Mouse (Mus musculus) activated CD4-positive, CD25-positive, alpha-beta regulatory T cell, adult 4 months (primary cell): ENCODE results near the gene E130218I03Rik. TPM values are rescaled to one million over a fixed set of nuclear protein-coding genes. Genes with fewer than 3 reads are reported as not detected.
A peak's percentile ranks its signal among the peaks of the same experiment; 100 is the strongest.

Experiments
- ATAC-seq: one replicate; pipeline ENCODE4 v1.8.0; 2017
- polyA plus RNA-seq, 2 experiments: library from polyadenylated mRNA; unstranded; fragments of 100-300 nt; shearing (Covaris generic); gene quantifications; one replicate each; pipeline ENCODE4 v1.2.1; 2017

Gene E130218I03Rik
- polyA plus RNA-seq, 2 experiments from 2014 or later = 0.37 to 6.4 TPM

GRCm38 (mm10) chr4:134287168-134287564 lies 43.7 kb downstream of the E130218I03Rik start:
- peak; percentile 74 for ATAC-seq

GRCm38 (mm10) chr4:134287575-134288025 lies 44.1 kb downstream of the E130218I03Rik start, which contains the start of gene Pdik1l:
Pdik1l (minus strand) TSS chr4:134287895.
- ATAC-seq = peak; percentile 76

- no peak for ATAC-seq
These were observed 45.2 kb downstream of the E130218I03Rik start for GRCm38 (mm10) chr4:134288397-134289256.

- ATAC-seq = no peak
These were observed 48.6 kb downstream of the E130218I03Rik start for GRCm38 (mm10) chr4:134292067-134292466.

GRCm38 (mm10) chr4:134293061-134293691 lies 49.7 kb downstream of the E130218I03Rik start:
- ATAC-seq = no peak

GRCm38 (mm10) chr4:134293692-134294163 lies 50.3 kb downstream of the E130218I03Rik start:
- no peak for ATAC-seq

Other genes with a start within 250 kb of the E130218I03Rik start
- 10 to 100 TPM; 16.7 to 20.0 TPM for gene Dhdds, start 242.7 kb upstream of the E130218I03Rik start, polyA plus RNA-seq
- gene Lin28a, start 224.8 kb upstream of the E130218I03Rik start, polyA plus RNA-seq = not detected
- gene Zfp683, start 189.8 kb upstream of the E130218I03Rik start, polyA plus RNA-seq = under 1 TPM; 0.33 to 0.37 TPM
- gene Crybg2, start 182.8 kb upstream of the E130218I03Rik start, polyA plus RNA-seq = 10 to 100 TPM; 15.7 to 20.2 TPM
- gene Cd52, start 148.6 kb upstream of the E130218I03Rik start, polyA plus RNA-seq = 1,000 to 10,000 TPM; 3,607 to 4,442 TPM
- 10 to 100 TPM; 33.7 to 34.2 TPM for gene Ubxn11, start 141.1 kb upstream of the E130218I03Rik start, polyA plus RNA-seq
- 1,000 to 10,000 TPM; 1,097 to 1,279 TPM for gene Sh3bgrl3, start 114.9 kb upstream of the E130218I03Rik start, polyA plus RNA-seq
- 100 to 1,000 TPM in 1 of 2 experiments, 10 to 100 TPM in 1; 63.2 to 139 TPM for gene Cep85, start 56.5 kb upstream of the E130218I03Rik start, polyA plus RNA-seq
- under 1 TPM in 1 of 2 experiments, not detected in 1; 0.15 TPM for gene Gm7534, start 40.7 kb upstream of the E130218I03Rik start, polyA plus RNA-seq
- not detected for gene Catsper4, start 16.3 kb upstream of the E130218I03Rik start, polyA plus RNA-seq
- not detected for gene Cnksr1, start 5.3 kb upstream of the E130218I03Rik start, polyA plus RNA-seq
- gene Zfp593, start 1.9 kb downstream of the E130218I03Rik start, polyA plus RNA-seq = 1 to 10 TPM; 5.1 to 6.4 TPM
- not detected for gene Gm30191, start 3.3 kb downstream of the E130218I03Rik start, polyA plus RNA-seq
- not detected for gene Grrp1, start 10.4 kb downstream of the E130218I03Rik start, polyA plus RNA-seq
- gene Pdik1l, start 44.2 kb downstream of the E130218I03Rik start, polyA plus RNA-seq = 10 to 100 TPM; 17.2 to 19.1 TPM
- not detected for gene Trim63, start 71.5 kb downstream of the E130218I03Rik start, polyA plus RNA-seq
- under 1 TPM; 0.24 to 0.85 TPM for gene Slc30a2, start 99.5 kb downstream of the E130218I03Rik start, polyA plus RNA-seq
- gene Extl1, start 140.2 kb downstream of the E130218I03Rik start, polyA plus RNA-seq = 1 to 10 TPM in 1 of 2 experiments, under 1 TPM in 1; 0.16 to 1.4 TPM
- under 1 TPM; 0.70 to 0.90 TPM for gene Pafah2, start 152.7 kb downstream of the E130218I03Rik start, polyA plus RNA-seq
- 100 to 1,000 TPM; 262 to 341 TPM for gene Stmn1, start 224.7 kb downstream of the E130218I03Rik start, polyA plus RNA-seq